Mouse (Mus musculus) kidney, adult 2 months (tissue): ENCODE results near the gene Msh4. TPM values are rescaled to one million over a fixed set of nuclear protein-coding genes. Genes with fewer than 3 reads are reported as not detected.
A peak's percentile ranks its signal among the peaks of the same experiment; 100 is the strongest.
"Not testable (repeated sequence)": the region's sequence is repeated elsewhere in the genome, so short reads cannot be mapped to it uniquely, and the experiment has no call there.

Experiments
- DNase-seq: peaks from one replicate; pipeline ENCODE4 v3.0.0; 2021
- H3K27ac ChIP-seq: fragments of 200-500 bp; 2 replicates; pipeline ENCODE4 v1.5.1; 2012; ENCODE audit warnings: low read depth, low read length, control low read depth, inconsistent platforms; ENCODE audit not compliant: insufficient read depth
- H3K27me3 ChIP-seq: fragments of 200-500 bp; replicated peaks from 2 replicates; pipeline ENCODE4 v1.6.1; 2012; ENCODE audit warnings: mild to moderate bottlenecking, moderate library complexity, low read length, inconsistent platforms; ENCODE audit not compliant: control insufficient read depth, insufficient read depth
- H3K36me3 ChIP-seq: fragments of 200-500 bp; 2 replicates; pipeline ENCODE4 v1.6.1; 2012; ENCODE audit warnings: mild to moderate bottlenecking, moderate library complexity, low read length, inconsistent platforms; ENCODE audit not compliant: control insufficient read depth, insufficient read depth
- H3K4me1 ChIP-seq: fragments of 200-500 bp; 2 replicates; pipeline ENCODE4 v1.6.1; 2011; ENCODE audit warnings: low read length; ENCODE audit not compliant: control insufficient read depth, insufficient read depth
- H3K4me3 ChIP-seq: fragments of 200-500 bp; 2 replicates; pipeline ENCODE4 v1.5.1; 2011; ENCODE audit warnings: mild to moderate bottlenecking, low read depth, low read length, control low read depth; ENCODE audit not compliant: insufficient read depth
- CTCF ChIP-seq: fragments of 200-500 bp; conservative IDR thresholded peaks from 2 replicates; pipeline ENCODE4 v1.5.1; 2011; ENCODE audit warnings: low read depth, mild to moderate bottlenecking, control low read depth, low read length, moderate library complexity, mixed read lengths; ENCODE audit not compliant: insufficient read depth, insufficient read length
- POLR2A ChIP-seq: fragments of 200-500 bp; IDR thresholded peaks from one replicate; pipeline ENCODE4 v1.6.1; 2011; ENCODE audit warnings: low read depth, low read length, control low read depth
- WGBS: fragments of 180-500 bp; shearing (Covaris S2); methylation state at CpG from one replicate; pipeline ENCODE4 v1.1.7; 2018; 5-methylcytosine and 5-hydroxymethylcytosine counted together
- polyA plus RNA-seq: library from polyadenylated mRNA; depleted of rRNA; stranded (reverse); fragments of >200 nt; gene quantifications from 2 replicates; pipeline ENCODE4 v1.2.3, GENCODE M21; 2012

The Msh4 gene
- polyA plus RNA-seq, 1 experiment: 0.06 TPM

DNA sequence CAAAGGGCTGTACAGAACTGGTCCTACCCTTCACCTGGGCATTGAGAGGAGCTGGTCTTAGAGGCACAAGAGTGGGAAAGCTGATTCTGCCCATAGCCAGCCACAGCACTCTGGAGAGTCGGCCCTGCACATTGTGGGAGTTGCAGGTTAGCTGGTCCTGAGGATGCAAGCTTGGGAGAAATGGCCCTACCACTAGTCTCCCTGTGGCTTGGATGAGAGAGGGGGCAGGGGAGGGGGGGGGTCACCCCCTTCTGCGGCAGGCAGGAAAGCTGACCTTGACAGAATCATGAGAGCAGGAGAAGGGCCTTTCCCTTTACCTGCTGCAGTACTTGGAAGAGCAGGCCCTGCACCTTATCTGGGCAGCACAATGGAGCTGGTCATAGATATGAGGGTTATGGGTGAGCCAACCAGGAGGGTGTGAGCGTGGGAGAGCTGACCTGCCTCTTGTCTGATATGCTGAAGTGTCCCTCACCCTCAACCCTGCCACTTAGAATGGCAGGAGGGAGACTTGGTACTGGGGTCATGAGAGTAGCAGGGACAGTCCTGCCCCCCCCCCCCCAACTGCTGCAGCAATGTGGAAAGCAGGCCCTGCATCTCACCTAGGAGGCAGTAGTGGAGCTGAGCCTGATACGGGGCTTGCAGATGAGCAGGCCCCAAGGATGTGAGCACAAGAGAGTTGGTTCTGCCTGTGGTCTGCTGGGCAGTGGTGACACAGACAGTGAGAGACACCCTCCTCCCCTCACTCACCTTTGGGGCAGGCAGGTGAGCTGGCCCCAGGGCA lies 73.9 kb downstream of the Msh4 start:
- 86% methylated on average over 4 of the region's 4 CpGs for WGBS
- no peaks in the 10 kb centered on the region for H3K27me3 ChIP-seq
- no peaks in the 10 kb centered on the region for H3K36me3 ChIP-seq
- H3K27ac ChIP-seq: no peak overlapping the region
- no peak for DNase-seq
- H3K4me1 ChIP-seq: no peaks in the 10 kb centered on the region
- TF ChIP-seq POLR2A (no peak), CTCF (no peak)
- no peak overlapping the region for H3K4me3 ChIP-seq

DNA sequence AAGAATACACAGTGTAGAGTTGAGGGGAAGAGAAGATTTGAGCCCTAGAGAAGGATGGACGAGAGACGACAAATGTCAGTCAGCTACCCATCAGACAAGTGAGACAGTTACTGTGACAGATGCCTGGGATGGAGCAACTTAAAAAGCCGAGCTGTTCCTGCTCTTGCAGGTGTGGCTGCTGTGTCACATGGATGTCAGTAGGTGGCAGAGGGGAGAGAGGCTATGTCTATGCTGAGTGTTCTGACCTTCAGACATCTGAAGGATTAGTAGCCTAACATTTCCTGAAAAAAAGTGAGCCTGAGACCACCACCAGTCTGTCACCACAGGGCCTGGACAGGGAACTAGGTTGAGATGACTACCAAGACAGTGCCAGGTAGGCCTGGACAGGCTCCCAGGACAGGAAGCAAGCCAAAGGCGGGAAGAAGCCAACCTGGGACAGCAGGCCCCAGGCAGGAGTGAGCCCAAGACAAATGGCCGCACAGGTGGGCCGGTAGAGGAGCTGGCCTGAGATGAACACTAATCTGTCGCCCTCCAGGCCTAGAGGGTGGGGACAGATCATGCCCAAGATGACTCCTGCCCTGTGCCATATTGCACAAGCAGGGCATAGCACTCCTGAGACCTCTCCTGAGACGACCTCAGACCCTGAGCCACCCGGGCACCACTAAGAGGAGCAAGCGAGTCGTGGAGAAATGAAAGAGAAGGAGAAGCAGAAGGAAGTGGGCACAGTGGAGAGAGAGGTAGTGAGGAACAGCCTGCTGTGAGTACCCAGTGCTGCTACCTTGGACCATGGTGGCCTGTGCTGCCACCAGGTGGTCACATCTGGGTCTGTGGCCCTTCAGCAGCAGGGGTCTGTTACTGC lies 74.7 kb downstream of the Msh4 start:
- Histone ChIP-seq H3K27me3 (no peaks in the 10 kb centered on the region), H3K4me1 (no peaks in the 10 kb centered on the region), H3K4me3 (no peak overlapping the region), H3K27ac (no peak overlapping the region), H3K36me3 (no peaks in the 10 kb centered on the region)
- peak; percentile 16 for DNase-seq
- 74% methylated on average over 11 of the region's 11 CpGs for WGBS
- TF ChIP-seq POLR2A (no peak), CTCF (no peak; the same call in 1 of the 2 replicates)

DNA sequence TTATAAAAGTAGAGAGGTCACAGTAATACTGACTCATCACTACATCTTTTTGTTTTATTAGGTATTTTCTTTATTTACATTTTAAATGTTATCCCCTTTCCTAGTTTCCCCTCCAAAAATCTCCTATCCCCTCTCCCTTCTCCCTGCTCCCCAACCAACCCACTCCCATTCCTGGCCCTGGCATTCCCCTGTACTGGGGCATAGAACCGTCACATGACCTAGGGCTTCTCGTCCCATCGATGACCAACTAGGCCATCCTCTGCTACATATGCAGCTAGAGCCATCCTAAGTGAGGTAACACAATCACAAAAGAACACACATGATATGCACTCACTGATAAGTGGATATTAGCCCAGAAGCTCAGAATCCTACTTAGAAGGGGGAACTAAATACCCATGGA lies 76.2 kb downstream of the Msh4 start:
- not testable (repeated sequence) for H3K4me1 ChIP-seq, H3K27ac ChIP-seq, H3K4me3 ChIP-seq, H3K36me3 ChIP-seq, H3K27me3 ChIP-seq, DNase-seq
- 93% methylated on average over 3 of the region's 3 CpGs for WGBS

DNA sequence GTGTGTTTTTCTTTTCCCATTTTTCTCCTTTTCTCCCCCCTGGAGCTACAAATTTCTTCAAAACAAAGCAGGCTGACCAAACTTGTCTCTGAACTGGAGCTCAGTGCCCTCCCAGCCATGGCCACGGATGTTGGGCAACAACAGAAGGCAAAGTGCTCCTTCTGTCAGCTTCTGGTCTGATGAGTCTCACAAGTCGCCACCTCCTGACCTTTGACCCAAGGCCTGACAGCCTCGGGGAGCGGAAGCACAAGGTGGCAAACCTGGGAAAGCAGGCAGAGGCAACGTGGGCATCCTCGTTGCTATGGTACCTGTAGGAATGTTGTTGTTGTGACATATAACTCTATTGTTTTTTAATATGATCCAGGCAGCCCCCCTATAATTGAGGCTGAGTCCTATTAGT lies 79.3 kb downstream of the Msh4 start:
- Histone ChIP-seq H3K36me3 (no peaks in the 10 kb centered on the region), H3K4me1 (no peaks in the 10 kb centered on the region), H3K4me3 (no peak overlapping the region), H3K27me3 (no peaks in the 10 kb centered on the region), H3K27ac (no peak overlapping the region)
- 34% methylated on average over 6 of the region's 6 CpGs for WGBS
- TF ChIP-seq CTCF: no peak
- TF ChIP-seq POLR2A: no peak
- DNase-seq: peak; percentile 34

DNA sequence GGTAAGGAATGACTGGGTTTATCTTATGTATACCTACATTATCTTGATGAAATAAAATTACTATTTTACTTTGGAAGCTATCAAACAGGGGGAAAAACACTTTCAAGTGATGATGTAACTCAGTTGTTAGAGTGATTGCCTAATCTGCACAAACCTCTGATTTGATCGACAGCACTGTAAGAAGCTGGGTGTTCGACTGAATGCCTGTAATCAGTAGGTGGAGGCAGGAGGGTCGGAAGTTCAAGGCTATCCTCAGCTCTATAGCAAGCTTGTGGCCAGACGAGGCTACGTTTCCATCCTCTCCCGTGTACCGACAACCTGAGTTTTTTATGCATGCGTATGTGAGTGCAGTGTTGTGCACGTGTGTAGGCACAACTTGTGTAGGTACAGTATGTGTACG lies 80.7 kb downstream of the Msh4 start:
- H3K4me3 ChIP-seq: no peak overlapping the region
- WGBS: 91% methylated on average over 10 of the region's 10 CpGs

DNA sequence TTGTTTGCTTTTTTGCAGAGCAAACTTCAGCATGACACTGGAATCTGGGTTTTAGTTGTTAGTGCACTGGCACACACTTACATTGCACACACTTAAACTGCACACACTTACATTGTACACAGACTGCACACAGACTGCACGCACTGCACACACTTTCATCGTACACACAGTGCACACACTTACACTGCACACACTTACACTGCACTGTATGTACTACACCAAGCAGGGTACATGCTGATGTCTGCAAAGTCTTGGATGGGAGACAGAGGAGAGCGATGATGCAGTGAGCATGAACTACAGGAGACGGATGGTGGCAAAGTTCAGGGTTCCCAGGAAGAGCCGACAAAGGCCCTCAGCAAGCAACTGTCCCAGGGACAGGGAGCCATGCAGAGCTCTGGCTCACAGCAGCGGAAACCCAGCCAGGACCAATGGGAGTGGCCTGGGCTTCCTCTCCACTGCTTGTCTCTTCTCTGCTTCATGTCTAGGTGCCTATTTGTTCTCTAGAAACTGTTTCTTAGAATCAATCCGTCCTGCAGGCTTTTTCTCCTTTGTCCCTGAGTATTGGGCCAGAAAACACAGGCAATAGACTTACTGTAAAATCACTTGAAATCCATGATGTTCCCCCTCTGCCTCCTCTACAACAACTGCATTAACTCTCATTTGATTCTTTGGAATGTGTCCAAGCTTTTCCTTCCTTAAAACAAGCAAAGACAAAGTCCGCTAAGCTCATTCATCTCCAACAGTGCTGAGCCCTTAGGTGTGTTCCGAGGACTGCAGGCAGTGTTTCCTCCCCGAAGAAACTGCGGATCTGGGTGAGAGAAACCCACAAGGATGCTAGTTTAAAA lies 82.0 kb downstream of the Msh4 start:
- Histone ChIP-seq H3K36me3 (no peaks in the 10 kb centered on the region), H3K27ac (no peak overlapping the region), H3K4me1 (no peaks in the 10 kb centered on the region), H3K27me3 (no peaks in the 10 kb centered on the region), H3K4me3 (no peak overlapping the region)
- no peak for TF ChIP-seq CTCF
- TF ChIP-seq POLR2A: no peak
- WGBS: 47% methylated on average over 11 of the region's 11 CpGs
- DNase-seq: peak; percentile 35

More for the DNA sequence above, 80.7 kb downstream of the Msh4 start:
- H3K36me3 ChIP-seq: no peaks in the 10 kb centered on the region
- no peak overlapping the region for H3K27ac ChIP-seq
- no peak for DNase-seq
- H3K4me1 ChIP-seq: no peaks in the 10 kb centered on the region
- TF ChIP-seq POLR2A (no peak), CTCF (no peak)
- no peaks in the 10 kb centered on the region for H3K27me3 ChIP-seq
